Mouse (Mus musculus): ENCODE results near the gene Snrk. TPM values are rescaled to one million over a fixed set of nuclear protein-coding genes. Genes with fewer than 3 reads are reported as not detected.
A peak's percentile ranks its signal among the peaks of the same experiment; 100 is the strongest.

Snrk gene
- polyA plus RNA-seq, 1 experiment from 2014 or later = 56.1 TPM

DNA sequence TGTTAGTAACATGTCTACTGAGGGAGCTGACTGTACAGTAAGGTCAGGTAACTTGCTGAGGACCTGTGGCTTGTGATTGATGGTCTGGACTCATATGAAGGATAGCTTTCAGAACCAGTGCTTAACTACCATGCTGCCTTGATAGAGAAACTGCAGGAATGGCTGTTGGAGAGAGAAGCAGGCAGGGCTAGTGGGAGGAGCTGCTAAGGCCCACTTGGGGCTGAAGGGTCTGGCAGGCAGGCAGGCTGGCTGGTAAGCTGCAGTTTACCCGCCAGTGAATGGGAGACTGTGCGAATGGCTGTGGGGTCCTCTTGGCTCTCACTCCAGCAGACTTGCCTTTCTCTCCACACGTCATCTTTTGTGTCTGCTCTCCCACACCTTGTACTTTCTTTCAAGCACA lies 13.6 kb downstream of the Snrk start:
- Histone ChIP-seq H3K9ac (no peak overlapping the region), H3K4me1 (peaks cover 29% of the 10 kb centered on the region), H3K27ac (peak overlapping the region; percentile 58), H3K27me3 (replicated peaks) (no peaks in the 10 kb centered on the region), H3K4me2 (no peak overlapping the region), H3K36me3 (0 out of 2 replicates have a peak, but pooled peaks cover 4% of the 10 kb centered on the region), H3K9me3 (no peaks in the 10 kb centered on the region), H3K4me3 (replicated peaks) (no peak overlapping the region)
- no peak for ATAC-seq (ENCODE audit: insufficient read depth, low FRiP score, low read depth)
- 36% methylated on average over 3 of the region's 3 CpGs for WGBS

DNA sequence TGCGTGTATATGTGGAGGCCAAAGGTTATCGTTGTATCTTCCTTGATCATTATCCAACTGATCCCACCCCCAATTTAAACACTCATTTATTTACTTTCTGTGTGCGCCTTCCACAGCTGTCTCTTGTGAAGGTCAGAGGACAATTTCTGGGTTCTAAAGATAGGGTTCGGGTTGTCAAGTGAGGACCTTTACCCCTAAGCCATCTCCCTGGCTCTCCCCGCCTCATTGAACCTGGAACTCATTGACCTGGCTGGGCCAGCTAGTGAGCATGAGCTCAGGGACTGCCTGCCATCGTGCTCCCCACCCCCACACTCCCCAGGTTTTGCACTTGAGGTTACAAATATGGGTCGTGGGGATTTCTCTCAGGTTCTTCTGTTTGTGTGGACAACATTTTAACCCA lies 15.1 kb downstream of the Snrk start:
- H3K36me3 ChIP-seq = 0 out of 2 replicates have a peak, but pooled peaks cover 4% of the 10 kb centered on the region
- WGBS = 68% methylated on average over 7 of the region's 7 CpGs
- peaks cover 21% of the 10 kb centered on the region for H3K4me1 ChIP-seq
- no peaks in the 10 kb centered on the region for H3K9me3 ChIP-seq
- H3K27ac ChIP-seq = no peak overlapping the region
- no peak overlapping the region for H3K4me2 ChIP-seq
- H3K27me3 ChIP-seq (replicated peaks) = no peaks in the 10 kb centered on the region
- ATAC-seq (ENCODE audit: insufficient read depth, low FRiP score, low read depth) = 0 out of 2 replicates have a peak, but pooled peaks have one; percentile 29
- no peak overlapping the region for H3K9ac ChIP-seq
- no peak overlapping the region for H3K4me3 ChIP-seq (replicated peaks)

DNA sequence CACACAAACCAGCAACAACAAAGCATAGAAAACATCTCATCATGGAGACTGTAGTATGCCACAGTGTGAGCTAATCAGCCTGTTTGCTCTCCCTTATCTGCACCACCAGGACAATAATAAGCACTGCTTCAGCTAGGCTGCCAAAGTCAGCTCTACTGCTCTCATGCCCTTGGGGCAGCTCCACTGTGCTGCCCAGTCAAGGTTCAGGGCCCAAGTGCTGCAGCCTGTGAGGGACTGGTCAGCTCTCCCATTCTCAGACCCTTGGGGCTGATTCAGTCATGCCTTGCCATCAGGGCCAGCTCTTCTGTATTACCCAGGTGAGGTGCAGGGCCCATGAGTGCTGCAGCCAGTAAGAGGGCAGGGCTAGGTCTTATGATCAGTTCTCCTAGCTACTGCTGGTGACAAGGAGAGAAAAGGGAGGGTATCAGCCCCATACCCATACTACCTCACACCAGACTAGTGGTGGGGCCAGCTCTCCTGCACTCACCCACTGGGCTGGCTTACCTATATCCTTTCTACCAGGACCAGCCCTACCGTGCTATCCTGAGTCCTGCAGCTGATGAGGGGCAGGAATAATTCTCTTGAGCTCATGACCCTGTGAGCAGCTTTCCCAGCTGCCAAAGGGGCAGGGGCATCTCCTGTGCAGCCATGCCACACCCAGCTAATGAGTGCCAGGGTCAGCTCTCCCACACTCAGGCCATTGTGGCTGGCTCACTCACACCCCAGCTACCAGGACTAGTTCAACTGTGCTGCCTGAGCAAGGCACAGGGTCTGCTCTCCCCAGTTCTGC lies 18.2 kb downstream of the Snrk start:
- no peak overlapping the region for H3K27ac ChIP-seq
- whole genome bisulfite sequencing = 64% methylated on average over 1 of the region's 1 CpGs
- H3K4me3 ChIP-seq (replicated peaks) = no peak overlapping the region
- ATAC-seq (ENCODE audit: insufficient read depth, low FRiP score, low read depth) = no peak; the same call in 1 of the 2 replicates
- H3K4me2 ChIP-seq = no peak overlapping the region
- H3K27me3 ChIP-seq (replicated peaks) = no peaks in the 10 kb centered on the region
- H3K36me3 ChIP-seq = 0 out of 2 replicates have a peak, but pooled peaks cover 4% of the 10 kb centered on the region
- H3K4me1 ChIP-seq = 0 out of 2 replicates have a peak, but pooled peaks cover 19% of the 10 kb centered on the region
- H3K9ac ChIP-seq = no peak overlapping the region
- no peaks in the 10 kb centered on the region for H3K9me3 ChIP-seq

DNA sequence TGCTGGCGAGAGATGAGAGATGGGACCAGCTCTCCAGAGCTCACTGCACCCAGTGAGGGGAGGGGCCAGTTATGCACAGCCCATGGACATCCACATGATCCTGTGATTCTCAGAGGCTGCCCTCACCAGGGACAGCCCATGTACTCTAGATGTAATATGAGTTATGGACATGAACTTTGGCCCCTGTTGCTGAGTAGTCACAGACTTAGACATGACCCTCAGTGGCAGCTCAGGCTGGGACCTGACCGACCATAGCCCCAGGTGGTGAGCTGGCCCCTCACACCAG lies 18.8 kb downstream of the Snrk start:
- 0 out of 2 replicates have a peak, but pooled peaks have one; percentile 29 for ATAC-seq (ENCODE audit: insufficient read depth, low FRiP score, low read depth)
- H3K36me3 ChIP-seq = 0 out of 2 replicates have a peak, but pooled peaks cover 4% of the 10 kb centered on the region
- no peak overlapping the region for H3K9ac ChIP-seq
- WGBS = 80% methylated on average over 2 of the region's 2 CpGs
- no peaks in the 10 kb centered on the region for H3K9me3 ChIP-seq
- H3K4me1 ChIP-seq = 0 out of 2 replicates have a peak, but pooled peaks cover 14% of the 10 kb centered on the region
- no peaks in the 10 kb centered on the region for H3K27me3 ChIP-seq (replicated peaks)
- H3K27ac ChIP-seq = no peak overlapping the region
- no peak overlapping the region for H3K4me2 ChIP-seq
- H3K4me3 ChIP-seq (replicated peaks) = no peak overlapping the region

DNA sequence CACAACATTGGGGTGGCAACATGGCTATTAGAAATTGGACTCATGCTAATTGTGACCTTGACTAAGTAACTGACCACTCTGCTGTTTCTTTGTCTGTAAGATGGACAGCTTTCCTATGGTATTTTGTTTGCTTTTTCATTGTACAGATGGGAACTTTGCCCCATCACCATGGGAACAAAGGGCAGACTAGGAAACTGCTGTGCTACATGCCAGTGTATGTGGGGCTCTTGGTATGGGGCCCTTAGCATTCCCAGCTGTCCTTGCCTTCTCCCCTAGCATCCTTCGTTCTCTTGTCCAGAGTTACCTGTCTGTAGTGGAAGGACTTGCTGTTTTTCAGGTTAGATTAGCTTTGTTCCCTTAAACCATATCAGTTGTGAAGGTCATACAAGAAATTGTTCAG lies 20.9 kb downstream of the Snrk start:
- no peak overlapping the region for H3K4me2 ChIP-seq
- 83% methylated on average over 1 of the region's 1 CpGs for WGBS
- no peak overlapping the region for H3K9ac ChIP-seq
- H3K36me3 ChIP-seq = 0 out of 2 replicates have a peak, but pooled peaks cover 4% of the 10 kb centered on the region
- no peak overlapping the region for H3K27ac ChIP-seq
- no peaks in the 10 kb centered on the region for H3K9me3 ChIP-seq
- no peaks in the 10 kb centered on the region for H3K27me3 ChIP-seq (replicated peaks)
- ATAC-seq (ENCODE audit: insufficient read depth, low FRiP score, low read depth) = no peak
- H3K4me3 ChIP-seq (replicated peaks) = no peak overlapping the region
- 0 out of 2 replicates have a peak, but pooled peaks cover 13% of the 10 kb centered on the region for H3K4me1 ChIP-seq

DNA sequence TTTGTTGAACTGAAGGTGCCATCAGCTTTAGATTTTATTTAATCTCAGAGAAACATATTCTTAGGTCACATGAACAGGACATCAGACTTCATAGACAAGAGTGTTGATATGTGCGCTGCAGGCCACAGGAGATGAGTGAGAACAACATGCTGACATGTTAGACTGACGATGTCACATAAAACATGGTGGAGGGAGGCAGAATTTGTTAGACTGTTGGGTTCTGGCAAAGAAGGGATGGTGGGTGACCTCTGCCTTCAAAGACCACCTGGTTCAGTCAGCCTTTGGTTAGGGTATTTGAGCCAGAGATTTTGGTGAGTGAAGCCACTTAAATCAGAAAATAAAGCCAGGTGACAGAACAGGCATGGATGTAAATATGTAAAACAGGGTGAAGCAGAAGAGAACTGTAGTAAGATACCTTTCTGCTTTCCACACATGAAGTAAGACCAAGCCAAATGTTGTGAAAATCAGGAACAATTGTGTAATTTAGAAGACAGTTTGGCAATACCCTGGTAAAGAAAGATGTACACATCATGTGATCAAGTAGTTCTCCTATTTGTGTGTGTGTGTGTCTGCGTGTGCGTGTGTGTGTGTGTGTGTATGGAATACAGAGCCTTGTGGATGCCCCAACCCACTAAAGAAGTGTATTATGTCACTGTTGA lies 21.4 kb downstream of the Snrk start:
- Histone ChIP-seq H3K4me1 (0 out of 2 replicates have a peak, but pooled peaks cover 13% of the 10 kb centered on the region), H3K4me2 (no peak overlapping the region), H3K9me3 (no peaks in the 10 kb centered on the region), H3K27me3 (replicated peaks) (no peaks in the 10 kb centered on the region), H3K27ac (no peak overlapping the region), H3K4me3 (replicated peaks) (no peak overlapping the region), H3K9ac (no peak overlapping the region), H3K36me3 (0 out of 2 replicates have a peak, but pooled peaks cover 4% of the 10 kb centered on the region)
- WGBS = 89% methylated on average over 4 of the region's 4 CpGs
- no peak for ATAC-seq (ENCODE audit: insufficient read depth, low FRiP score, low read depth)

DNA sequence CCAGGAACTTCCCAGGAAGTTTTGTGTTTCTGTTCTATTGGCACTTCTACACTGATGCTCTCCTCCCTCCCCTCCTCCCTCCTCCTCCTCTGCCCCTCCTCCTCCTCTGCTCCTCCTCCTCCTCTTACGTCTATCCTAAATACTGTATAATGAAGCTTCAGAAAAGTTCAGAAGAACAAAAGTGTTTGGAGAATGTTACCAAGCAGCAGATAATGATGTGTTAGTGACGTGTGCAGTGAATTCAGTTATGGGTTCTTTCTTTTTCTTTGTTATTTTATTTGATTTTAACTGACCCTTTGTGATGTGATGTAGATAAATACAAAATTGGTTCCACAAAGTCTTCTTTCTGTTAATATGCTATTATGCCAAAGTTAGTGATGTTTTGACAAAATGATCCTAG lies 22.2 kb downstream of the Snrk start:
- Histone ChIP-seq H3K27ac (no peak overlapping the region), H3K9ac (no peak overlapping the region), H3K4me1 (0 out of 2 replicates have a peak, but pooled peaks cover 13% of the 10 kb centered on the region), H3K4me2 (no peak overlapping the region), H3K36me3 (peaks cover 8% of the 10 kb centered on the region; the same call in 1 of the 2 replicates), H3K4me3 (replicated peaks) (no peak overlapping the region), H3K27me3 (replicated peaks) (no peaks in the 10 kb centered on the region), H3K9me3 (no peaks in the 10 kb centered on the region)
- 61% methylated on average over 2 of the region's 2 CpGs for WGBS
- ATAC-seq (ENCODE audit: insufficient read depth, low FRiP score, low read depth) = no peak

DNA sequence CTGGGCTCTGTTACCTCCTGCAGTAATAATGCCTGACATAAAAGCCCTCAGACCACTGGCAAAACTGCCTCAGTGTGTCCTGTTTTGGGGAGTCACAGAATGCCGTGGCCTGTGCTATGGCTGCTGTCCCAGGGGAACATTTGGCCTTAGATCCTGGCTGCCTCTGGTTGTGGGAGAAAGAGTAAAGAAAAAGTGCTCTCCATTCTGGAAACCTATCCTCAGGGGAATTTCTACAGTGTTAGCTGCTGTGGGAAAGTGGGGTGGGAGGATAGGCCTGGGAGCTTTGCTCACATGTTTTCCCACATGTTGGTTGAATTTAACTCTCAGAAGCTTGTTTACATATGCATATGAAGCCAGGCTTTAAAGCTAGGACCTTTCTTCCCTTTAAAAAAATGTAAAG lies 26.2 kb downstream of the Snrk start:
- Histone ChIP-seq H3K4me1 (peaks cover 6% of the 10 kb centered on the region), H3K4me2 (no peak overlapping the region), H3K4me3 (replicated peaks) (no peak overlapping the region), H3K27ac (no peak overlapping the region), H3K9ac (no peak overlapping the region), H3K36me3 (peaks cover 13% of the 10 kb centered on the region; the same call in 1 of the 2 replicates), H3K27me3 (replicated peaks) (no peaks in the 10 kb centered on the region), H3K9me3 (no peaks in the 10 kb centered on the region)
- no peak for ATAC-seq (ENCODE audit: insufficient read depth, low FRiP score, low read depth)
- 79% methylated on average over 1 of the region's 1 CpGs for WGBS

DNA sequence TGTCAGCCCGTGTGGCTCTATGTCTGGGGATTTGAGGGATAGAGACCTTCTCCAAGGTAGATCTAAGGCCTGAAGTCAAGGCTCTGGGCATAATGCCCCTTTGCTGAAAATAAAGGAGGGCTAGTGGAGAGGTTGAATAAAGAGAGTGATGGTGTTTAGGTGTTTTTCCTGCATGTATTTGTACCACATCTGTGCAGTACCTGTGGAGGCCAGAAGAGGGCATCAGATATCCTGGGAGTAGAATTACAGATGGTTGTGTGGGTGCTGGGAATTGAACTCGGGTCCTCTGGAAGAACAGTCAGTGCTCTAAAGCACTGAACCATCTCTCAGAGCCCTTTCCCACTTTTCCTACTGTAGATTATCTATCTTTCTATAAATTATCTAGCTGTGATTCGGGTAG lies 27.7 kb downstream of the Snrk start:
- no peaks in the 10 kb centered on the region for H3K27me3 ChIP-seq (replicated peaks)
- no peak overlapping the region for H3K4me3 ChIP-seq (replicated peaks)
- ATAC-seq (ENCODE audit: insufficient read depth, low FRiP score, low read depth) = no peak
- no peak overlapping the region for H3K27ac ChIP-seq
- H3K36me3 ChIP-seq = peaks cover 13% of the 10 kb centered on the region; the same call in 1 of the 2 replicates
- peaks cover 7% of the 10 kb centered on the region for H3K4me1 ChIP-seq
- H3K4me2 ChIP-seq = no peak overlapping the region
- H3K9ac ChIP-seq = no peak overlapping the region
- 90% methylated on average over 3 of the region's 3 CpGs for WGBS
- no peaks in the 10 kb centered on the region for H3K9me3 ChIP-seq

DNA sequence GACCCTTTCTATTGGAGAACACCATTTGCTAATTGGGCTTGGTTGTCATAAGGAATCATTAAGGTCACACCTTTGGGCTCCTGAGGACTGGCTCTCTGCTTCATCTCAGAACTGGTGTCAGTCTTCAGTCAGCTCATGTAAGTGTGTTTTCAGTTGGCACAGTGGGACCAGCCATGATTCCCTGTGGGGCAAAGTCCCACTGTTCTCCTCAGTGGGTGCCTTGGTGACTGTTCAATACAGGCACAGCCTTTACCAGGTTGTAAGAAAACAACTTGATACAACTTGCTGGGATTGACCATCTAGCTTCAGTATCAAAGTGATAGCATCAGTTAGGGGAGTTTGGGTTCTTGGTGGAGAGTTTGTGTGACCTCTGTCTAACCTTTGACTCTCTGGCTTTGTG lies 28.6 kb downstream of the Snrk start:
- Histone ChIP-seq H3K4me2 (no peak overlapping the region), H3K9ac (no peak overlapping the region), H3K36me3 (peaks cover 13% of the 10 kb centered on the region; the same call in 1 of the 2 replicates), H3K27me3 (replicated peaks) (no peaks in the 10 kb centered on the region), H3K9me3 (no peaks in the 10 kb centered on the region), H3K4me1 (peaks cover 7% of the 10 kb centered on the region), H3K4me3 (replicated peaks) (no peak overlapping the region), H3K27ac (no peak overlapping the region)
- ATAC-seq (ENCODE audit: insufficient read depth, low FRiP score, low read depth) = no peak

DNA sequence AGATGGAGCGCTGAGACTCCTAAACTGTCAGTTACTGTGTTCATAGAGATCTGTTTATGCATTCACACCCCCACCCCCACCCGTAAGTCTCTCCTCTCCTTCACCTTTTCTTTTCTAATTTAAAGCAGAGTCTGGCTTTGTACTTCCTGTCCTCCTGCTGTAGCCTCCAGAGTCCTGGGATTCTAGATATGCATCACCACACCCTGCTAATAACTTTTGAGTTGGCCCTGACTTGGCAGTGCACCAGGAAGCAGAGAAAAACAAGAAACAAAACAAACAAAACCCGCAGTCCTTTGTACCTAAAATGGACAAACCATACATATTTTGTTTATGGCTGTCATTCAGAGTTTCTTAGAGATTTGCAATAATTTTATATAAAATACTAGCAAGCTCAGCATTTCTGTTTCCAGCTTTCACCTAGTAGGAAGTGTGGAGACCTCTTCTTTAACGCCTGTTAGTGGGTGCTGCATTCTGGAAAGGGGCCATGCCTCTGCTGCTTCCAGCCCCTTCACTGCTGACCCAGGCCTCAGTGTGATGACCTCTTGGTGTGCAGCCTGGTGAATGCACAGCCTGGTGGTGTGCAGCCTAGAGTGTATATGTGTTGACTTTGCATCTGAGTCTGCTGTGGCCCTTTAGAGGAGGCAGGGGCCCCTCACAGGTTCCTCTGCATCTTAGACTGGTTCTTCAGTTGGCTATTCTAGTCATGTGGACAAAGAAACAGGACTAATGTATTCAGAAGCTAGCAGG lies 29.2 kb downstream of the Snrk start:
- Histone ChIP-seq H3K9ac (no peak overlapping the region), H3K9me3 (no peaks in the 10 kb centered on the region), H3K27me3 (replicated peaks) (no peaks in the 10 kb centered on the region), H3K27ac (no peak overlapping the region), H3K36me3 (peaks cover 13% of the 10 kb centered on the region; the same call in 1 of the 2 replicates), H3K4me3 (replicated peaks) (no peak overlapping the region), H3K4me2 (no peak overlapping the region), H3K4me1 (peaks cover 7% of the 10 kb centered on the region)
- no peak for ATAC-seq (ENCODE audit: insufficient read depth, low FRiP score, low read depth)
- 68% methylated on average over 4 of the region's 4 CpGs for WGBS

Measured in stomach, embryonic 15.5 days (tissue).